Comparison of ENCODE assay signal across 9 mouse cellular contexts in the genomic region with DNA sequence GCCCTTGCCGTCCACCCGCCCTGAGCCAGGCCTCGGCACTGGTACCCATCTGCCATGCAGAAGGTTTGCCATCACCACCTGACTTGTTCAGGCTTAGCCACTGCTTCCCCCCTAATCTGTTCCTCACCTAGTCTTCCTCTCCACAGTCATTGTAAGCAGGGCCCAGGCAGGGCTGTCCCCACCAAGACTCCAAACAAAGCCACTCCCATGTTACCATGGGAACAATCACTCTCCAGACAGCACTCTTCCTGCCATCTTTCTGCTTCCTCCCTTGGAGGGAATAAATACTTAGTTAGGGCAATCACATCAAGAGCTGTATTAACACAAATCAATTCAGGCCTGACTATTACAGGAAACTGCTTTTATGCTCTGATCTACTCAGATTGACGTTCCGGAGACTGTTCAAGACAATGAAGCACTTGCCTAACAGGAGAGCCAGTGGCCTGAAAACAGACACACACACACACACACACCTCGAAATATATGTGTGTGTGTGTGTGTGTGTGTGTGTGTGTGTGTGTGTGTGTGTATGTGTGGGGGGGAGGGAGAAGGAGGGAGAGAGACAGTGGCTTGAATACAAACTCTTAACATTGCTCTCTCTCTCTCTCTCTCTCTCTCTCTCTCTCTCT. TPM values are rescaled to one million over a fixed set of nuclear protein-coding genes. Genes with fewer than 3 reads are reported as not detected.
DNase-seq lines count a peak whose midpoint lies in the region; ATAC-seq lines count a peak whose summit lies in the region.
"Had no signal": no experiment of that assay in that cellular context is flagged by ENCODE, and none has a peak within 500 bp of the region (broad histone marks: within the 10 kb centered on the region; RNA-seq: fewer than 3 reads in every experiment).

No protein-coding gene starts in this region.

- H3K27me3 ChIP-seq in heart, embryonic 15.5 days, result no peaks in the 10 kb centered on the region
- H3K27me3 ChIP-seq in midbrain, embryonic 14.5 days (ENCODE audit: control insufficient read depth, insufficient read depth, low read length), result no peaks in the 10 kb centered on the region
- H3K27me3 ChIP-seq: limb, embryonic 13.5 days had no signal

- WGBS in heart, embryonic 15.5 days, result 33% methylated on average over 6 of the region's 6 CpGs
- WGBS in midbrain, embryonic 14.5 days, result 27% methylated on average over 6 of the region's 6 CpGs

- H3K9me3 ChIP-seq in heart, embryonic 15.5 days (replicated peaks), result no peaks in the 10 kb centered on the region
- no peaks in the 10 kb centered on the region for H3K9me3 ChIP-seq in midbrain, embryonic 14.5 days (ENCODE audit: control insufficient read depth, low read length)
- H3K9me3 ChIP-seq: limb, embryonic 13.5 days had no signal

- H3K27ac ChIP-seq in heart, embryonic 15.5 days, result no peak overlapping the region
- peak overlapping the region; percentile 32; the same call in 1 of the 2 replicates for H3K27ac ChIP-seq in midbrain, embryonic 14.5 days (replicated peaks; ENCODE audit: low read depth, low read length)
- H3K27ac ChIP-seq: limb, embryonic 13.5 days had no signal

- no peak overlapping the region for H3K9ac ChIP-seq in heart, embryonic 15.5 days
- no peak overlapping the region for H3K9ac ChIP-seq in midbrain, embryonic 14.5 days (replicated peaks; ENCODE audit: low read length)
- H3K9ac ChIP-seq: limb, embryonic 13.5 days had no signal

- DNase-seq in 3T3-L1 (ENCODE audit: low read depth, low spot score), result peak; percentile 30
- peak; percentile 79 for DNase-seq in embryo, embryonic 10 days (ENCODE audit: low spot score)
- peak; percentile 17 to 22 for DNase-seq in kidney, postnatal 4 days
- DNase-seq in midbrain, embryonic 14.5 days, result peak; percentile 74
- no peak for DNase-seq in urinary bladder, postnatal 36 days (ENCODE audit: low spot score in 2 of 2)
- no peak for DNase-seq in frontal cortex, postnatal 14 days (ENCODE audit: low spot score in 2 of 2)
- no peak for DNase-seq in ovary, postnatal 36 days (ENCODE audit: low spot score)

- peaks cover 5% of the 10 kb centered on the region for H3K4me1 ChIP-seq in heart, embryonic 15.5 days (replicated peaks)
- H3K4me1 ChIP-seq in midbrain, embryonic 14.5 days (ENCODE audit: control insufficient read depth, insufficient read depth, low read length), result 0 out of 2 replicates have a peak, but pooled peaks cover 10% of the 10 kb centered on the region

- no peaks in the 10 kb centered on the region for H3K36me3 ChIP-seq in heart, embryonic 15.5 days
- H3K36me3 ChIP-seq in midbrain, embryonic 14.5 days (ENCODE audit: control insufficient read depth, insufficient read depth, low read length), result no peaks in the 10 kb centered on the region
- H3K36me3 ChIP-seq: limb, embryonic 13.5 days had no signal

- no peak overlapping the region for H3K4me2 ChIP-seq in heart, embryonic 15.5 days
- peak overlapping the region; percentile 12; the same call in 1 of the 2 replicates for H3K4me2 ChIP-seq in midbrain, embryonic 14.5 days (ENCODE audit: low read length)
- H3K4me2 ChIP-seq: limb, embryonic 13.5 days had no signal

- ATAC-seq in heart, embryonic 15.5 days (replicated peaks; ENCODE audit: insufficient number of reproducible peaks, insufficient read depth, low FRiP score, low read depth), result peak; percentile 73; the same call in 1 of the 2 replicates
- ATAC-seq in midbrain, embryonic 14.5 days (ENCODE audit: low FRiP score, low TSS enrichment), result peak; percentile 83

- H3K4me3 ChIP-seq in heart, embryonic 15.5 days, result no peak overlapping the region
- no peak overlapping the region for H3K4me3 ChIP-seq in midbrain, embryonic 14.5 days (replicated peaks; ENCODE audit: low read depth, low read length)
- H3K4me3 ChIP-seq: limb, embryonic 13.5 days had no signal

RNA-seq across cellular contexts. Expression of a gene that starts 10.9 kb away (rescaled TPM):
- 1.2 and 2.2 TPM in 2 replicates for polyA plus RNA-seq in heart, embryonic 15.5 days (2015; fragmentation: Nextera tagmentation; extraction: Ambion mirVana)
- not detected in 2 replicates for polyA plus RNA-seq in midbrain, embryonic 14.5 days (2014; fragmentation: Nextera tagmentation; extraction: Ambion mirVana)

RNA-seq across cellular contexts. Expression of a gene that starts 56.4 kb away (rescaled TPM):
- not detected in 2 replicates for polyA plus RNA-seq in heart, embryonic 15.5 days (2015; fragmentation: Nextera tagmentation; extraction: Ambion mirVana)
- 0.53 TPM in 1 of 2 replicates, not detected in the other for polyA plus RNA-seq in midbrain, embryonic 14.5 days (2014; fragmentation: Nextera tagmentation; extraction: Ambion mirVana)
- polyA plus RNA-seq: limb, embryonic 13.5 days had no signal

Comparison
In these comparisons a context has a peak if more than half of its experiments do, and no peak if none do; other contexts are left out.
1. DNase-seq: peak in 3T3-L1 (single experiment), embryo, embryonic 10 days (single experiment), kidney, postnatal 4 days (2 of 2) and midbrain, embryonic 14.5 days (single experiment); none in urinary bladder, postnatal 36 days (0 of 2), frontal cortex, postnatal 14 days (0 of 2) and ovary, postnatal 36 days (single experiment).